Mouse (Mus musculus) heart, postnatal 25 days (tissue): Measurements from ENCODE around the gene Ubn1. TPM values are rescaled to one million over a fixed set of nuclear protein-coding genes. Genes with fewer than 3 reads are reported as not detected.

Experiments
- DNase-seq: peaks from one replicate; pipeline ENCODE4 v3.0.0; 2022; ENCODE audit warnings: low spot score
- intact Hi-C: fragments of 180-260 bp; cut with DNase I; formaldehyde crosslinking; loops from one replicate; pipeline ENCODE4 v1.15.1; 2025
- total RNA-seq, 2 experiments: library from RNA; stranded (reverse); gene quantifications; 2 replicates each; pipeline ENCODE4 v1.2.3; 2021

Gene Ubn1
- total RNA-seq, 2 experiments from 2014 or later: 23.5 to 30.8 TPM

GRCm38 (mm10) chr16:5134623-5135330 lies 84.9 kb downstream of the Ubn1 start:
- DNase-seq: peak; percentile 76
- intact Hi-C loops: no loop called here

GRCm38 (mm10) chr16:5135551-5136261 lies 85.8 kb downstream of the Ubn1 start:
- DNase-seq: peak; percentile 63
- intact Hi-C loops: no loop called here

Other genes starting within 250 kb of the Ubn1 start
- gene 4930562C15Rik, start 214.6 kb upstream of the Ubn1 start, total RNA-seq: not detected
- gene Ubald1, start 169.7 kb upstream of the Ubn1 start, total RNA-seq: 10 to 100 TPM; 20.2 to 20.9 TPM
- gene Mgrn1, start 163.8 kb upstream of the Ubn1 start, total RNA-seq: 100 to 1,000 TPM; 147 to 148 TPM
- gene Nudt16l1, start 111.3 kb upstream of the Ubn1 start, total RNA-seq: 10 to 100 TPM; 20.5 to 24.3 TPM
- 10 to 100 TPM; 13.8 to 14.1 TPM for gene Anks3, start 85.9 kb upstream of the Ubn1 start, total RNA-seq
- not detected for gene Sept12, start 52.2 kb upstream of the Ubn1 start, total RNA-seq
- not detected for gene Smim22, start 42.8 kb upstream of the Ubn1 start, total RNA-seq
- 10 to 100 TPM; 20.8 to 22.4 TPM for gene Rogdi, start 36.5 kb upstream of the Ubn1 start, total RNA-seq
- gene Glyr1, start 194 bp upstream of the Ubn1 start, total RNA-seq: 10 to 100 TPM; 42.4 to 46.8 TPM
- gene Ppl, start 82.4 kb downstream of the Ubn1 start, total RNA-seq: 1 to 10 TPM; 3.8 to 5.0 TPM
- gene Sec14l5, start 97.1 kb downstream of the Ubn1 start, total RNA-seq: under 1 TPM; 0.70 to 0.86 TPM
- gene Nagpa, start 154.0 kb downstream of the Ubn1 start, total RNA-seq: 10 to 100 TPM; 11.7 to 15.4 TPM
- gene AU021092, start 172.2 kb downstream of the Ubn1 start, total RNA-seq: 10 to 100 TPM; 19.3 to 22.8 TPM
- gene Alg1, start 183.6 kb downstream of the Ubn1 start, total RNA-seq: 10 to 100 TPM; 12.1 to 12.3 TPM
- 1 to 10 TPM; 8.7 to 9.7 TPM for gene Eef2kmt, start 205.9 kb downstream of the Ubn1 start, total RNA-seq